Mouse (Mus musculus) effector memory CD4-positive, alpha-beta T cell, adult 7 months (primary cell): Measurements from ENCODE around the gene Il23r. TPM values are rescaled to one million over a fixed set of nuclear protein-coding genes. Genes with fewer than 3 reads are reported as not detected.

ENCODE experiments used
- polyA plus RNA-seq: library from polyadenylated mRNA; unstranded; fragments of 100-300 nt; shearing (Covaris generic); gene quantifications from one replicate; pipeline ENCODE4 v1.2.1, GENCODE M21; 2017

The Il23r gene
- not detected for polyA plus RNA-seq

GRCm38 (mm10) chr6:67491755-67492154, at the start of gene Il23r:
Il23r (minus strand) TSS chr6:67491855.

DNA sequence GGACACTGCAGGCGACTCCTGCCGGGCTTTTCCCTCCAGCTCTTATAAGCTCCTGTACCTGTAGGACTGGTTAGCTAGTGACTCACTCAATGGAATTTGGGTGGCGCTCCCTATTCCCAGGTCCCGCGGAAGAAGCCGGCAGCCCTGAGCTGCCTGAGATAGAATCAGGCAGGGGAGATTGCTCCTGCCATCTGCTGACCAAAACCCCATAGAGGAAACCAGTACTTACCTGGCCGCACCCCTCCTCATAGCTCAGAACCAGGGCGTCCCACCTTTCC, 44.1 kb upstream of the Il23r start, which contains the start of gene Tacstd2:
TSS of gene Tacstd2 (minus strand) at position 20 of the 278 bp plus-strand sequence.

DNA sequence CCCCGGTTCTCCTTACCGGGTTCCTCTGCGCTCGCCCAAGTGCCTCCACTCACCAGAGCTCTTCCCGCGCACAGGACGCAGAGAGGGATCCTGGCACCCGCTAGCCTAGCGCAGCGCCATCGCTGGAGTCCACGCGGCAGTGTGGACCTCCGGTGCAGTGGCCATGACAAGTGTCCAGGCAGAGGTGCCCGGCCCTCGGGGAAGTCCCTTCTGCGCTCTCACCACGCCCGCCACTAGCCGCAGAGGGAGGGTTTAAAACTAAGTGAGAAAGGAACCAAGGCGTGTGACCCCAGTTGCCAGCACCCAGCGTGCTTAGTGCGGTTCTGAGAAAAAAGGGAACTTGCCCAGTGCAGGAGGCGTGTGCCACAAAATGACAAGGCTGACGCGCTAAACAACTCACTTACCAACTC, 115.7 kb downstream of the Il23r start, which contains the start of gene Il12rb2:
TSS of gene Il12rb2 (minus strand) at position 207 of the 410 bp plus-strand sequence.

Other genes starting within 250 kb of the Il23r start
- 134 TPM for gene Il12rb2, start 115.7 kb downstream of the Il23r start, polyA plus RNA-seq
- 0.22 TPM for gene Tacstd2, start 43.9 kb upstream of the Il23r start, polyA plus RNA-seq